Mouse (Mus musculus) cerebellum, adult 11 months (tissue): ENCODE results near the gene Mmp9.

Experiments used
- DNase-seq: peaks from one replicate; pipeline ENCODE4 v3.0.0; 2022

Mmp9 gene

GRCm38 (mm10) chr2:164994156-164994555, 53.6 kb downstream of the Mmp9 start:
- DNase-seq, result no peak

GRCm38 (mm10) chr2:164994659-164995428, 54.3 kb downstream of the Mmp9 start:
- DNase-seq, result no peak

- DNase-seq, result no peak
Measured at GRCm38 (mm10) chr2:164995976-164996375, 55.4 kb downstream of the Mmp9 start.

GRCm38 (mm10) chr2:164996848-164997720, 56.5 kb downstream of the Mmp9 start:
- no peak for DNase-seq

GRCm38 (mm10) chr2:164997721-164998428, 57.3 kb downstream of the Mmp9 start:
- DNase-seq, result no peak

GRCm38 (mm10) chr2:165001958-165002357, 61.4 kb downstream of the Mmp9 start:
- no peak for DNase-seq

- no peak for DNase-seq
Measured at GRCm38 (mm10) chr2:165003108-165003507, 62.5 kb downstream of the Mmp9 start.

GRCm38 (mm10) chr2:165004237-165004636, 63.7 kb downstream of the Mmp9 start:
- DNase-seq, result no peak
